In the genomic region with DNA sequence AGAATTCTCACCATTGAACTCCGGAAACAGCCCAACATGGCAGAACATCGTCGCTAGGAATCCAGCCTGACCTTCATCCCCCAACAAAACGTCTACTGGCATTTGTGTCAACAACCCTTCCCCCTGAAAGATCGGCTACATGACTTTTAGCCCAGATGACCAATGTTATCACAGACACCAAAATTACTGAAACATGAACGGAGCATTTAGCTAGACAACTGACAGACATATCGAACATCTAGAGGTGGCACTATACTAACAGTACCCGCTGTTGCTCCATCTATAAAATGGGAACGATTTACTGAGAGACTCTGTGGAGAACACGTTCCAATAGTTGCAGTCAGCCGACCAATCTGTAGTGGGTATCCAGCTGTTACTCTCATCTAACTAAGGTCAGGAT, we compare ENCODE assay signal across 10 mouse cellular contexts. TPM values are rescaled to one million over a fixed set of nuclear protein-coding genes. Genes with fewer than 3 reads are reported as not detected.
DNase-seq lines count a peak whose midpoint lies in the region; ATAC-seq and TF ChIP-seq lines count a peak whose summit lies in the region.
"Had no signal": no experiment of that assay in that cellular context is flagged by ENCODE, and none has a peak within 500 bp of the region (broad histone marks: within the 10 kb centered on the region; RNA-seq: fewer than 3 reads in every experiment).

No protein-coding gene starts in this region.

- H3K9ac ChIP-seq in heart, embryonic 12.5 days = peak overlapping the region; percentile 99; the same call in 1 of the 2 replicates
- H3K9ac ChIP-seq in heart, adult 2 months (ENCODE audit: low read depth, low read length) = no peak overlapping the region
- H3K9ac ChIP-seq in CH12.LX (ENCODE audit: insufficient read depth, low read depth) = peak overlapping the region; percentile 66; the same call in 1 of the 2 replicates
- H3K9ac ChIP-seq in forebrain, embryonic 15.5 days (replicated peaks) = peak overlapping the region; percentile 88
- H3K9ac ChIP-seq in liver, embryonic 14.5 days (replicated peaks) = peak overlapping the region; percentile 67; the same call in 1 of the 2 replicates

- peak overlapping the region; percentile 98; the same call in 1 of the 2 replicates for H3K4me3 ChIP-seq in heart, embryonic 12.5 days
- no peak overlapping the region for H3K4me3 ChIP-seq in heart, adult 2 months
- no peak overlapping the region for H3K4me3 ChIP-seq in CH12.LX (replicated peaks in 1 of 3; ENCODE audit: low read depth in 2 of 3, low read length in 2 of 3, poor library complexity in 1 of 3)
- peak overlapping the region; percentile 89 for H3K4me3 ChIP-seq in forebrain, embryonic 15.5 days
- H3K4me3 ChIP-seq in liver, embryonic 14.5 days (ENCODE audit: insufficient read depth in 1 of 2, low read depth in 2 of 2, low read length in 2 of 2) = no peak overlapping the region; a peak in 1 of 4 replicates

- no peak for TF ChIP-seq POLR2A in heart, adult 2 months (IDR thresholded peaks at IDR 0.05; ENCODE audit: insufficient read depth, low read depth, low read length)
- TF ChIP-seq POLR2A in CH12.LX (IDR thresholded peaks at IDR 0.05; ENCODE audit: low read depth, low read length) = no peak

- TF ChIP-seq RAD21 in CH12.LX (IDR thresholded peaks at IDR 0.05; ENCODE audit: low read depth, low read length) = no peak

- 58% methylated on average over 11 of the region's 11 CpGs for WGBS in heart, embryonic 12.5 days
- WGBS in heart, adult 2 months = 64% methylated on average over 11 of the region's 11 CpGs
- WGBS in forebrain, embryonic 15.5 days = 61% methylated on average over 11 of the region's 11 CpGs
- 51% methylated on average over 11 of the region's 11 CpGs for WGBS in liver, embryonic 14.5 days (ENCODE audit: insufficient replicate concordance)

- intact Hi-C loops in heart, adult 2 months (cut with DNase I) = loop anchor here (5.0 kb wide), 1 partner anchor 79 kb away; a partner anchor contains a TSS

- H3K4me1 ChIP-seq in heart, embryonic 12.5 days (replicated peaks) = peaks cover 30% of the 10 kb centered on the region
- peaks cover 3% of the 10 kb centered on the region for H3K4me1 ChIP-seq in heart, adult 2 months (ENCODE audit: control insufficient read depth, insufficient read depth, low read length)
- H3K4me1 ChIP-seq in CH12.LX (ENCODE audit: control insufficient read depth in 1 of 2, insufficient read depth in 2 of 2) = peaks cover 9 to 67% of the 10 kb centered on the region in 2 experiments
- peaks cover 36% of the 10 kb centered on the region for H3K4me1 ChIP-seq in forebrain, embryonic 15.5 days
- H3K4me1 ChIP-seq in liver, embryonic 14.5 days (replicated peaks; ENCODE audit: control insufficient read depth in 2 of 2, insufficient read depth in 2 of 2, low read length in 1 of 2) = peaks cover 14 to 48% of the 10 kb centered on the region in 2 experiments

- in situ Hi-C loops in CH12.LX (cut with MboI; ENCODE audit: low pct_ligation_motif_present, low pct_unique_long_range_greater_than_20kb, low sequenced_read_pairs) = no loop called here

- DNase-seq in heart, adult 2 months = no peak
- DNase-seq in CH12.LX (ENCODE audit: extremely low read depth) = no peak
- DNase-seq in liver, embryonic 14.5 days (ENCODE audit: low read depth in 3 of 3, low spot score in 3 of 3) = no peak
- DNase-seq in cerebellum, postnatal 14 days = no peak
- no peak for DNase-seq in urinary bladder, adult 2 months (ENCODE audit: low spot score)
- no peak for DNase-seq in embryo, embryonic 10 days (ENCODE audit: low spot score)
- DNase-seq: adrenal gland, postnatal 36 days; lung, adult 18-20 months had no signal

- no peak for TF ChIP-seq CTCF in heart, adult 2 months (IDR thresholded peaks at IDR 0.05)
- no peak for TF ChIP-seq CTCF in CH12.LX (conservative IDR thresholded peaks at IDR 0.05 in 1 of 2, IDR thresholded peaks at IDR 0.05 in 1 of 2; ENCODE audit: low read depth in 2 of 2, low read length in 2 of 2)
- no peak for TF ChIP-seq CTCF in liver, embryonic 14.5 days (IDR thresholded peaks at IDR 0.05; ENCODE audit: low read depth)

- no peaks in the 10 kb centered on the region for H3K27me3 ChIP-seq in heart, embryonic 12.5 days (replicated peaks)
- H3K27me3 ChIP-seq in heart, adult 2 months (ENCODE audit: control insufficient read depth, insufficient read depth, low read length) = no peaks in the 10 kb centered on the region
- H3K27me3 ChIP-seq in CH12.LX (replicated peaks) = no peaks in the 10 kb centered on the region
- no peaks in the 10 kb centered on the region for H3K27me3 ChIP-seq in forebrain, embryonic 15.5 days
- H3K27me3 ChIP-seq in liver, embryonic 14.5 days (ENCODE audit: control insufficient read depth, insufficient read depth, low read length) = no peaks in the 10 kb centered on the region

- peak overlapping the region; percentile 96 for H3K4me2 ChIP-seq in heart, embryonic 12.5 days
- H3K4me2 ChIP-seq in CH12.LX (ENCODE audit: insufficient read depth, low read depth, poor library complexity, severe bottlenecking) = peak overlapping the region; percentile 89; the same call in 1 of the 2 replicates
- H3K4me2 ChIP-seq in forebrain, embryonic 15.5 days (replicated peaks) = peak overlapping the region; percentile 76
- H3K4me2 ChIP-seq in liver, embryonic 14.5 days (ENCODE audit: low read depth) = peak overlapping the region; percentile 91

- no peaks in the 10 kb centered on the region for H3K9me3 ChIP-seq in heart, embryonic 12.5 days (replicated peaks)
- H3K9me3 ChIP-seq in CH12.LX (replicated peaks; ENCODE audit: low read length) = no peaks in the 10 kb centered on the region
- no peaks in the 10 kb centered on the region for H3K9me3 ChIP-seq in forebrain, embryonic 15.5 days
- no peaks in the 10 kb centered on the region for H3K9me3 ChIP-seq in liver, embryonic 14.5 days (ENCODE audit: control insufficient read depth, low read length)

- H3K79me2 ChIP-seq in heart, adult 2 months (replicated peaks; ENCODE audit: control insufficient read depth, insufficient read depth, low read length) = peaks cover 5% of the 10 kb centered on the region; the same call in 1 of the 2 replicates
- H3K79me2 ChIP-seq in CH12.LX (replicated peaks; ENCODE audit: control insufficient read depth, extremely low read depth, insufficient read depth, poor library complexity, severe bottlenecking) = peaks cover 38% of the 10 kb centered on the region

- H3K36me3 ChIP-seq in heart, embryonic 12.5 days = no peaks in the 10 kb centered on the region
- H3K36me3 ChIP-seq in heart, adult 2 months (ENCODE audit: control insufficient read depth, insufficient read depth, low read length) = no peaks in the 10 kb centered on the region
- peaks cover 0 to 52% of the 10 kb centered on the region in 2 experiments for H3K36me3 ChIP-seq in CH12.LX (replicated peaks in 1 of 2; ENCODE audit: control insufficient read depth in 1 of 2, insufficient read depth in 1 of 2, low read length in 1 of 2)
- no peaks in the 10 kb centered on the region for H3K36me3 ChIP-seq in forebrain, embryonic 15.5 days
- no peaks in the 10 kb centered on the region for H3K36me3 ChIP-seq in liver, embryonic 14.5 days (replicated peaks; ENCODE audit: control insufficient read depth, insufficient read depth, low read depth)

- no peak for ATAC-seq in heart, embryonic 12.5 days (ENCODE audit: insufficient number of reproducible peaks, low FRiP score)
- ATAC-seq in forebrain, embryonic 15.5 days (replicated peaks) = no peak
- ATAC-seq in liver, embryonic 14.5 days (ENCODE audit: insufficient read depth) = no peak

- dilution Hi-C loops in CH12.LX (cut with MboI; ENCODE audit: extremely low pct_ligation_motif_present, extremely low pct_unique_long_range_greater_than_20kb, low sequenced_read_pairs) = no loop called here

- H3K27ac ChIP-seq in heart, embryonic 12.5 days (ENCODE audit: poor library complexity, severe bottlenecking) = no peak overlapping the region
- H3K27ac ChIP-seq in heart, adult 2 months = no peak overlapping the region; the same call in 1 of the 2 replicates
- no peak overlapping the region for H3K27ac ChIP-seq in CH12.LX (ENCODE audit: insufficient read depth, low read depth)
- H3K27ac ChIP-seq in forebrain, embryonic 15.5 days (replicated peaks) = peak overlapping the region; percentile 92
- no peak overlapping the region; the same call in 1 of the 2 replicates for H3K27ac ChIP-seq in liver, embryonic 14.5 days

- TF ChIP-seq EP300 in heart, adult 2 months (IDR thresholded peaks at IDR 0.05; ENCODE audit: insufficient read depth, low read depth, low read length) = no peak
- TF ChIP-seq EP300 in CH12.LX (IDR thresholded peaks at IDR 0.05; ENCODE audit: low read length) = no peak
- no peak for TF ChIP-seq EP300 in liver, embryonic 14.5 days (IDR thresholded peaks at IDR 0.05; ENCODE audit: low read depth)

TF ChIP-seq in CH12.LX, 34 proteins besides CTCF, POLR2A, EP300 and RAD21:
- no peak for TF ChIP-seq SIN3A (IDR thresholded peaks at IDR 0.05; ENCODE audit: low read length)
- TF ChIP-seq MEF2A (IDR thresholded peaks at IDR 0.05; ENCODE audit: borderline replicate concordance, low read depth, low read length) = no peak
- TF ChIP-seq ZC3H11A (IDR thresholded peaks at IDR 0.05; ENCODE audit: low read depth, low read length) = no peak
- no peak for TF ChIP-seq MXI1 (IDR thresholded peaks at IDR 0.05; ENCODE audit: low read depth, low read length)
- TF ChIP-seq JUN (IDR thresholded peaks at IDR 0.05; ENCODE audit: insufficient read depth, low read depth, low read length) = no peak
- TF ChIP-seq CHD2 (IDR thresholded peaks at IDR 0.05; ENCODE audit: low read length) = no peak
- no peak for TF ChIP-seq NELFE (IDR thresholded peaks at IDR 0.05; ENCODE audit: low read depth, low read length)
- TF ChIP-seq JUND (conservative IDR thresholded peaks at IDR 0.05; ENCODE audit: low read depth, low read length) = no peak
- TF ChIP-seq MAX (IDR thresholded peaks at IDR 0.05; ENCODE audit: low read length) = no peak
- TF ChIP-seq ZNF384 (IDR thresholded peaks at IDR 0.05; ENCODE audit: low read depth, low read length) = no peak

RNA-seq across cellular contexts. Expression of a gene that starts 51.3 kb away (rescaled TPM):
- 26.2 and 32.4 TPM in 2 replicates for polyA plus RNA-seq in heart, embryonic 12.5 days (2016; fragmentation: Nextera tagmentation; extraction: Ambion mirVana)
- total RNA-seq in heart, adult 2 months (2021) = 10 to 100 TPM; 26.1 to 33.3 TPM
- polyA plus RNA-seq in heart, adult 2 months (2012; rRNA removed) = 10.5 and 21.8 TPM in 2 replicates
- total RNA-seq in CH12.LX (2012; rRNA removed) (17.2 and 18.4 TPM in 2 replicates), CH12.LX (2014; rRNA removed) (24.1 and 24.6 TPM in 2 replicates)
- 29.1 and 30.8 TPM in 2 replicates for polyA plus RNA-seq in CH12.LX (2012; ENCODE audit: insufficient read length, low read depth)
- polyA plus RNA-seq in forebrain, embryonic 15.5 days (2015; fragmentation: Nextera tagmentation; extraction: Ambion mirVana) = 50.9 and 52.9 TPM in 2 replicates
- polyA plus RNA-seq in liver, embryonic 14.5 days (2012; rRNA removed) = 5.4 and 6.6 TPM in 2 replicates
- 12.2 and 13.2 TPM in 2 replicates for polyA plus RNA-seq in liver, embryonic 14.5 days (2014; fragmentation: Nextera tagmentation; extraction: Ambion mirVana)
- 22.6 and 26.7 TPM in 2 replicates for polyA plus RNA-seq in urinary bladder, adult 2 months (2012; rRNA removed)

Comparison
In these comparisons a context has a peak if more than half of its experiments do, and no peak if none do; other contexts are left out.
1. H3K4me3 ChIP-seq: peak in heart, embryonic 12.5 days (single experiment) and forebrain, embryonic 15.5 days (single experiment); none in heart, adult 2 months (single experiment), CH12.LX (0 of 3) and liver, embryonic 14.5 days (0 of 2).
2. Peak in every context shown above with its lines, with median percentiles within 50 percentile points of each other: H3K4me2 ChIP-seq.